Mouse (Mus musculus) C2C12 (cell line): ENCODE measurements at regions not wholly inside any gene's neighbourhood (a gene's known extent, or its start where the extent isn't known, plus 50 kb on each side); places are given as distances from the start of the nearest gene placed in this dataset.

Source experiments
- CTCF ChIP-seq: IDR thresholded peaks from one replicate; pipeline ENCODE4 v1.5.1; 2011; ENCODE audit not compliant: control insufficient read depth, insufficient read depth, insufficient read length
- MAX ChIP-seq: IDR thresholded peaks from one replicate; pipeline ENCODE4 v1.6.1; 2011; ENCODE audit warnings: mild to moderate bottlenecking, control low read depth
- MYOG ChIP-seq: IDR thresholded peaks from one replicate; pipeline ENCODE4 v1.6.1; 2011; ENCODE audit not compliant: control insufficient read depth, insufficient read length; ENCODE audit errors: extremely low read depth

- TF ChIP-seq CTCF, result no peak
- no peak for TF ChIP-seq MYOG
- TF ChIP-seq MAX, result no peak
Observed at GRCm38 (mm10) chr16:42592321-42592720, 251.9 kb upstream of the Gap43 start.
